Mouse (Mus musculus) subcutaneous adipose tissue, adult 2 months (tissue): Measurements from ENCODE around the gene Ckap2. TPM values are rescaled to one million over a fixed set of nuclear protein-coding genes. Genes with fewer than 3 reads are reported as not detected.

Source experiments
- polyA plus RNA-seq: library from polyadenylated mRNA; depleted of rRNA; stranded (reverse); fragments of >200 nt; gene quantifications from 2 replicates; pipeline ENCODE4 v1.2.3, GENCODE M21; 2012; ENCODE audit warnings: low replicate concordance; rRNA removed

Ckap2 gene
- polyA plus RNA-seq: 0.54 and 3.1 TPM in 2 replicates

GRCm38 (mm10) chr8:22185431-22186397 lies at the start of gene Ckap2:
Gene Ckap2, minus strand, starts transcription at chr8:22185819.

GRCm38 (mm10) chr8:22227061-22227877 lies 41.6 kb upstream of the Ckap2 start, which contains the start of gene Thsd1:
Gene Thsd1, plus strand, starts transcription at chr8:22227313.

GRCm38 (mm10) chr8:22192660-22193431 lies 7.2 kb upstream of the Ckap2 start, which contains the start of gene Vps36:
Gene Vps36, plus strand, starts transcription at chr8:22192809.

GRCm38 (mm10) chr8:22166080-22166603 lies 19.5 kb downstream of the Ckap2 start, which contains the start of gene Nek3:
Gene Nek3, minus strand, starts transcription at chr8:22166435.

GRCm38 (mm10) chr8:22124220-22125152 lies 61.1 kb downstream of the Ckap2 start, which contains the start of gene Nek5:
Gene Nek5, minus strand, starts transcription at chr8:22125053.

Other genes starting within 250 kb of the Ckap2 start
- not detected in 2 replicates for gene Defb35, start 247.5 kb downstream of the Ckap2 start, polyA plus RNA-seq
- not detected in 2 replicates for gene Defb13, start 239.1 kb downstream of the Ckap2 start, polyA plus RNA-seq
- not detected in 2 replicates for gene Fam90a1a, start 227.1 kb downstream of the Ckap2 start, polyA plus RNA-seq
- gene Ccdc70, start 216.0 kb downstream of the Ckap2 start, polyA plus RNA-seq: not detected in 2 replicates
- gene Atp7b, start 125.5 kb downstream of the Ckap2 start, polyA plus RNA-seq: 0.04 and 0.77 TPM in 2 replicates
- 5.9 and 9.0 TPM in 2 replicates for gene Alg11, start 125.1 kb downstream of the Ckap2 start, polyA plus RNA-seq
- gene Nek5, start 60.8 kb downstream of the Ckap2 start, polyA plus RNA-seq: 0.18 TPM in 1 of 2 replicates, not detected in the other
- gene Nek3, start 19.4 kb downstream of the Ckap2 start, polyA plus RNA-seq: 1.2 and 1.8 TPM in 2 replicates
- gene Vps36, start 7.0 kb upstream of the Ckap2 start, polyA plus RNA-seq: 12.3 and 13.2 TPM in 2 replicates
- gene Thsd1, start 41.5 kb upstream of the Ckap2 start, polyA plus RNA-seq: 9.9 and 10.4 TPM in 2 replicates
- gene Tpte, start 97.6 kb upstream of the Ckap2 start, polyA plus RNA-seq: 0.06 and 0.13 TPM in 2 replicates
- gene Slc25a15, start 212.8 kb upstream of the Ckap2 start, polyA plus RNA-seq: 4.4 and 6.7 TPM in 2 replicates
- 6.6 and 7.5 TPM in 2 replicates for gene Mrps31, start 225.5 kb upstream of the Ckap2 start, polyA plus RNA-seq